Mouse (Mus musculus): ENCODE data around the gene Tmod4. TPM values are rescaled to one million over a fixed set of nuclear protein-coding genes. Genes with fewer than 3 reads are reported as not detected.
"Not testable (repeated sequence)": the region's sequence is repeated elsewhere in the genome, so short reads cannot be mapped to it uniquely, and the experiment has no call there.

The Tmod4 gene
- polyA plus RNA-seq, 1 experiment from 2014 or later: 2.7 TPM

- Histone ChIP-seq H3K36me3 (ENCODE audit: control insufficient read depth, insufficient read depth, low read length) (peaks cover 2% of the 10 kb centered on the region), H3K9ac (ENCODE audit: low read length) (peak within 1 kb of the TSS; percentile 82), H3K27ac (ENCODE audit: low read length) (peak within 1 kb of the TSS; percentile 41), H3K4me3 (ENCODE audit: low read length) (peak within 1 kb of the TSS; percentile 83), H3K9me3 (ENCODE audit: control insufficient read depth, low read length) (no peaks in the 10 kb centered on the region), H3K4me1 (replicated peaks; ENCODE audit: control insufficient read depth, insufficient read depth, low read length) (peaks cover 12% of the 10 kb centered on the region), H3K27me3 (ENCODE audit: control insufficient read depth, insufficient read depth, low read depth, low read length) (no peaks in the 10 kb centered on the region), H3K4me2 (ENCODE audit: low read depth, low read length) (peak within 1 kb of the TSS; percentile 78)
- WGBS: under 1% methylated on average over 20 of the region's 20 CpGs
- peak; percentile 96 for ATAC-seq (ENCODE audit: low read depth)
These were observed 9.4 kb downstream of the Tmod4 start, which contains the start of the genes Scnm1 and Lysmd1 for GRCm38 (mm10) chr3:95133680-95134101. TSS of gene Scnm1 (minus strand) at chr3:95134011. TSS of gene Lysmd1 (plus strand) at chr3:95134088.

- not testable (repeated sequence) for H3K9ac ChIP-seq (ENCODE audit: low read length); H3K27ac ChIP-seq (ENCODE audit: low read length); H3K36me3 ChIP-seq (ENCODE audit: control insufficient read depth, insufficient read depth, low read length); H3K9me3 ChIP-seq (ENCODE audit: control insufficient read depth, low read length); H3K4me2 ChIP-seq (ENCODE audit: low read depth, low read length); H3K27me3 ChIP-seq (ENCODE audit: control insufficient read depth, insufficient read depth, low read depth, low read length)
- Histone ChIP-seq H3K4me1 (replicated peaks; ENCODE audit: control insufficient read depth, insufficient read depth, low read length) (peaks cover 12% of the 10 kb centered on the region), H3K4me3 (ENCODE audit: low read length) (peak overlapping the region; percentile 83)
- peak; percentile 29 for ATAC-seq (ENCODE audit: low read depth)
- WGBS: no CpG with 5 or more reads among the region's 12 CpGs
These were observed 9.9 kb downstream of the Tmod4 start for GRCm38 (mm10) chr3:95134133-95134532.

- no peaks in the 10 kb centered on the region for H3K9me3 ChIP-seq (ENCODE audit: control insufficient read depth, low read length)
- no peaks in the 10 kb centered on the region for H3K27me3 ChIP-seq (ENCODE audit: control insufficient read depth, insufficient read depth, low read depth, low read length)
- H3K9ac ChIP-seq (ENCODE audit: low read length): peak overlapping the region; percentile 55
- peak; percentile 32; the same call in 1 of the 2 replicates for ATAC-seq (ENCODE audit: low read depth)
- 13% methylated on average over 6 of the region's 6 CpGs for WGBS
- H3K4me3 ChIP-seq (ENCODE audit: low read length): peak overlapping the region; percentile 46
- peaks cover 12% of the 10 kb centered on the region for H3K4me1 ChIP-seq (replicated peaks; ENCODE audit: control insufficient read depth, insufficient read depth, low read length)
- H3K4me2 ChIP-seq (ENCODE audit: low read depth, low read length): peak overlapping the region; percentile 65
- H3K36me3 ChIP-seq (ENCODE audit: control insufficient read depth, insufficient read depth, low read length): peaks cover 2% of the 10 kb centered on the region
- H3K27ac ChIP-seq (ENCODE audit: low read length): peak overlapping the region; percentile 33; the same call in 1 of the 2 replicates
These were observed 10.7 kb downstream of the Tmod4 start for GRCm38 (mm10) chr3:95135023-95135422.

GRCm38 (mm10) chr3:95135433-95136052 lies 11.3 kb downstream of the Tmod4 start:
- peak overlapping the region; percentile 65 for H3K4me2 ChIP-seq (ENCODE audit: low read depth, low read length)
- peaks cover 2% of the 10 kb centered on the region for H3K36me3 ChIP-seq (ENCODE audit: control insufficient read depth, insufficient read depth, low read length)
- 70% methylated on average over 7 of the region's 7 CpGs for WGBS
- ATAC-seq (ENCODE audit: low read depth): no peak
- H3K4me3 ChIP-seq (ENCODE audit: low read length): peak overlapping the region; percentile 46
- H3K4me1 ChIP-seq (replicated peaks; ENCODE audit: control insufficient read depth, insufficient read depth, low read length): peaks cover 12% of the 10 kb centered on the region
- no peak overlapping the region for H3K9ac ChIP-seq (ENCODE audit: low read length)
- no peak overlapping the region for H3K27ac ChIP-seq (ENCODE audit: low read length)
- H3K9me3 ChIP-seq (ENCODE audit: control insufficient read depth, low read length): no peaks in the 10 kb centered on the region
- no peaks in the 10 kb centered on the region for H3K27me3 ChIP-seq (ENCODE audit: control insufficient read depth, insufficient read depth, low read depth, low read length)

- no peak overlapping the region for H3K9ac ChIP-seq (ENCODE audit: low read length)
- no peaks in the 10 kb centered on the region for H3K9me3 ChIP-seq (ENCODE audit: control insufficient read depth, low read length)
- H3K36me3 ChIP-seq (ENCODE audit: control insufficient read depth, insufficient read depth, low read length): peaks cover 7% of the 10 kb centered on the region
- 83% methylated on average over 3 of the region's 3 CpGs for WGBS
- H3K4me3 ChIP-seq (ENCODE audit: low read length): no peak overlapping the region
- no peak overlapping the region for H3K27ac ChIP-seq (ENCODE audit: low read length)
- ATAC-seq (ENCODE audit: low read depth): no peak
- no peak overlapping the region for H3K4me2 ChIP-seq (ENCODE audit: low read depth, low read length)
- peaks cover 12% of the 10 kb centered on the region for H3K4me1 ChIP-seq (replicated peaks; ENCODE audit: control insufficient read depth, insufficient read depth, low read length)
- no peaks in the 10 kb centered on the region for H3K27me3 ChIP-seq (ENCODE audit: control insufficient read depth, insufficient read depth, low read depth, low read length)
These were observed 12.1 kb downstream of the Tmod4 start for GRCm38 (mm10) chr3:95136336-95136735.

- peak overlapping the region; percentile 25 for H3K27ac ChIP-seq (ENCODE audit: low read length)
- no peak overlapping the region for H3K4me3 ChIP-seq (ENCODE audit: low read length)
- no peak overlapping the region for H3K4me2 ChIP-seq (ENCODE audit: low read depth, low read length)
- 62% methylated on average over 25 of the region's 25 CpGs for WGBS
- peaks cover 9% of the 10 kb centered on the region for H3K4me1 ChIP-seq (replicated peaks; ENCODE audit: control insufficient read depth, insufficient read depth, low read length)
- H3K9me3 ChIP-seq (ENCODE audit: control insufficient read depth, low read length): no peaks in the 10 kb centered on the region
- no peaks in the 10 kb centered on the region for H3K27me3 ChIP-seq (ENCODE audit: control insufficient read depth, insufficient read depth, low read depth, low read length)
- no peak for ATAC-seq (ENCODE audit: low read depth)
- peak overlapping the region; percentile 3; the same call in 1 of the 2 replicates for H3K9ac ChIP-seq (ENCODE audit: low read length)
- H3K36me3 ChIP-seq (ENCODE audit: control insufficient read depth, insufficient read depth, low read length): peaks cover 5% of the 10 kb centered on the region; the same call in 1 of the 2 replicates
These were observed 15.5 kb downstream of the Tmod4 start for GRCm38 (mm10) chr3:95139586-95140288.

GRCm38 (mm10) chr3:95140289-95140595 lies 16.0 kb downstream of the Tmod4 start:
- H3K9ac ChIP-seq (ENCODE audit: low read length): no peak overlapping the region
- 49% methylated on average over 18 of the region's 18 CpGs for WGBS
- ATAC-seq (ENCODE audit: low read depth): no peak
- peaks cover 5% of the 10 kb centered on the region; the same call in 1 of the 2 replicates for H3K36me3 ChIP-seq (ENCODE audit: control insufficient read depth, insufficient read depth, low read length)
- peaks cover 6% of the 10 kb centered on the region for H3K4me1 ChIP-seq (replicated peaks; ENCODE audit: control insufficient read depth, insufficient read depth, low read length)
- no peak overlapping the region for H3K27ac ChIP-seq (ENCODE audit: low read length)
- H3K4me3 ChIP-seq (ENCODE audit: low read length): no peak overlapping the region
- no peak overlapping the region for H3K4me2 ChIP-seq (ENCODE audit: low read depth, low read length)
- no peaks in the 10 kb centered on the region for H3K9me3 ChIP-seq (ENCODE audit: control insufficient read depth, low read length)
- no peaks in the 10 kb centered on the region for H3K27me3 ChIP-seq (ENCODE audit: control insufficient read depth, insufficient read depth, low read depth, low read length)

GRCm38 (mm10) chr3:95140795-95141194 lies 16.5 kb downstream of the Tmod4 start:
- Histone ChIP-seq H3K4me2 (ENCODE audit: low read depth, low read length) (no peak overlapping the region), H3K4me3 (ENCODE audit: low read length) (no peak overlapping the region), H3K4me1 (replicated peaks; ENCODE audit: control insufficient read depth, insufficient read depth, low read length) (peaks cover under 1% of the 10 kb centered on the region; the same call in 1 of the 2 replicates), H3K27me3 (ENCODE audit: control insufficient read depth, insufficient read depth, low read depth, low read length) (no peaks in the 10 kb centered on the region), H3K27ac (ENCODE audit: low read length) (no peak overlapping the region), H3K36me3 (ENCODE audit: control insufficient read depth, insufficient read depth, low read length) (peaks cover 5% of the 10 kb centered on the region; the same call in 1 of the 2 replicates), H3K9ac (ENCODE audit: low read length) (no peak overlapping the region), H3K9me3 (ENCODE audit: control insufficient read depth, low read length) (no peaks in the 10 kb centered on the region)
- WGBS: 91% methylated on average over 6 of the region's 6 CpGs
- ATAC-seq (ENCODE audit: low read depth): no peak

GRCm38 (mm10) chr3:95141474-95141873 lies 17.2 kb downstream of the Tmod4 start:
- 92% methylated on average over 9 of the region's 9 CpGs for WGBS
- H3K4me2 ChIP-seq (ENCODE audit: low read depth, low read length): no peak overlapping the region
- ATAC-seq (ENCODE audit: low read depth): no peak

More at GRCm38 (mm10) chr3:95141474-95141873, 17.2 kb downstream of the Tmod4 start:
- Histone ChIP-seq H3K27ac (ENCODE audit: low read length) (no peak overlapping the region), H3K36me3 (ENCODE audit: control insufficient read depth, insufficient read depth, low read length) (peaks cover 5% of the 10 kb centered on the region; the same call in 1 of the 2 replicates), H3K27me3 (ENCODE audit: control insufficient read depth, insufficient read depth, low read depth, low read length) (no peaks in the 10 kb centered on the region), H3K9me3 (ENCODE audit: control insufficient read depth, low read length) (no peaks in the 10 kb centered on the region), H3K9ac (ENCODE audit: low read length) (no peak overlapping the region), H3K4me3 (ENCODE audit: low read length) (no peak overlapping the region), H3K4me1 (replicated peaks; ENCODE audit: control insufficient read depth, insufficient read depth, low read length) (no peaks in the 10 kb centered on the region)

Data from lung, embryonic 16.5 days (tissue).